Mouse (Mus musculus) R1 (cell line): Measurements from ENCODE around the gene Bmp8a.
"Not testable (repeated sequence)": the region's sequence is repeated elsewhere in the genome, so short reads cannot be mapped to it uniquely, and the experiment has no call there.

Experiments used
- DNase-seq: peaks from one replicate; pipeline ENCODE4 v3.0.0-alpha.2; 2018; ENCODE audit warnings: low read depth, low spot score

Bmp8a gene

DNA sequence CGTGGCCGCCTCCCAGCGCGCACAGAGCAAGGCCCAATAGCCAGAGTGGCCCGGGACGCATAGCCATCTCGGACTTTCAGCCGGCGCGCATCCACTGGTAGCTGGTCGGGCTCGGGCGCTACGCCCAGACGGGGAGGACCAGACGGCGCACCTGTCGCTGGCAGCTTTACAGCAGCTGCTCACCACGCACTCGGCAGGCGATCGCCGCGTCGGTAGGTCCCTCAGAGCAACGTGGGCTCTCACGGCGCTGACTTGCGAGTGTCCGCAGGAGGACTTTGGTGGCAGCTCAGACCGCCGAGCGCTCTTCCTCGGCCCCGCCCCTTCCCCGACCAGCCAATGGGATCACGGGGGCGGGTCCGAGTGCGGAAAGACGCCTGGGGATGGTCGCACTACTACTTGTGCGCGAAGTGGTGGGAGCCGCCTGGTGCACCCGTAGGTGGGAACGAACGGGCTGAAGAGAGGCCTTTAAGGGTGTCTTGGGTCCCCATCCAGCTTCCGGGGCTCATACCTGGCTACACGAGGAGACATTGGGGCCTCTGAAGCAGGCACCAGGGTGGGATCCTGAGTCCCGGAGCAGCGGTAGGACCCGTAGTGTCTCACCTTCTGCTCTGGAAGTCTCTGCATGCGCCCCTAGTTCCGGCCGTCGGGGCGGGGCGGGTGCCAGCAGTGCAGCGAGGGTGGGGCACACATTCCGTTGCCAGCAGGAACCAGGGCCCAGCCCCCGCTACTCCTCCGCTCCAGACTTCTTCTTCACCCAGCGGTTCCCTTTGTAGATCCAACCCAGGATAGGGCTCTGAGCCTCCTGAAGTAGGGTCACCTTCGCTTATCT, at the start of gene Bmp8a:
Gene Bmp8a, minus strand, starts transcription at position 611 of the 829 bp plus-strand sequence.
- peak; percentile 93 for DNase-seq

DNA sequence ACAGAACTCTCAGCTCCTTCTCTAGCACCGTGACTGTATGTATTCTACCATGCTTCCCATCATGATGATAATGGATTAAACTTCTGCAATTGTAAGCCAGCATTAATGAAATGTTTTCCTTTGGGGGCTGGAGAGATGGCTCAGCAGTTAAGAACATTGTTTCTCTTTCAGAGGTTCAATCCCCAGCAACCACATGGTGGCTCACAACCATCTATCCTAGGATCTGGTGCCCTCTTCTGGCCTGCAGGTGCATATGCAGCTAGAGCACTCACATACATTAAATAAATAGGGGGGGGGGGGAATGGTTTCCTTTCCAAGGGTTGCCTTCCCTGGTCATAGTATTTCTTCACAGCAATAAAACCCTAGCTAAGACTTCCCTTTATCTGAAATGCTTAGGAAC, 49.1 kb upstream of the Bmp8a start:
- peak; percentile 79 for DNase-seq

DNA sequence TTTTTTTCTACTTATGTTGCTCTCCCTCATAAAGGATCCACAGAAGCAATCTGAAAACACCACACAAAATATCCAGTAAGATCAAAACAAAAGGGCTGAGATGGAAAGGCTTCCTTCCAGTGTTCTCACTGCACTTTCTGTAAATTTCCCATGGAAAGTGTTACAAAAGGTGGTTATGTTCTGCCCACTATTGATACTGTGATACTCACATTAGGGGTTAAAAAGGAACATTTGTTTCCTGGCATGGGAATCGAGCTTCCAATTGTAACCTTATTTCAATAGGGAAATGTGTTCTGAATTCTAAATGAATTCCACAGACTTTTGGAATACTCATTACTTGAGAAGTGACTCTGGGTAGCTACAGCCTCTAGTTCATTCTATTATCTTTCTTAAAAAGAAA, 42.0 kb upstream of the Bmp8a start:
- no peak for DNase-seq

DNA sequence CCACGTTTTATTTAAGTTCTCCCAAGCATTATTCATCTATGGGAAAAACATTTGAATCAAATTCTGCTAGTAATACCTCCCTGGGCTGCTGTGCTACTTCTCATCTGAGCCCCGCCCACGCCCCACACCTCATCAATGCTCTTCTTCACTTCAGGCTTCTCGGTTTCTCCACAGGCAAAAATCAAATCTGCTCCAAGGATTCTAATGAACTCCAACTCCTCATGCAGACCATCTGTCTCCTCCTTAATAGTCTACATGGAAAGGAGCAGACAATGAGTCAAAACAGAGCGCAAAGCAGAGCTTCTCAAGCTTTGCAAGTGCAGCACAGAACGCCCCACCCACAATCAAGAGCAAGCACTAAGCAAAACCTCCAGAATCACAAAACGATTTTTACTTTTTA, 40.1 kb upstream of the Bmp8a start:
- no peak for DNase-seq

DNA sequence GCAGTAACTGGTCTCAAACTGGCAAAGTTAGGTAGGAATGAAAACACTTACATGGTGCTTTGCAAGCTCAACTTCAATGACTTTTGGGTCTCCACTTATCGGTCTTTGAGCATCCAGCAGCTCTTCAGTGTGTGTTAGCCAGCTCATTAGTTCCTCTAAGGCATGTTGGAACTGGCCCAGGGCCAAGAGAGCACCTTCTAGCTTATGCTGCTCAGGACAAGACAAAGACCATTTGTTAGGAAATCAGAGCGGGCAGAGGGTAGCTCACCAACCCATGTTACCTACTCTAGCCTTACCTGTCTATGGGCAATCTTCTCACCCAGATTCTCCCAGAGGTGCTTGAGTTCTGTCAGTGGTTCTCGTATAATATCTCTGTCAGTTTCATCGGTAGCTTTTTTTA, 39.0 kb upstream of the Bmp8a start:
- DNase-seq: no peak

DNA sequence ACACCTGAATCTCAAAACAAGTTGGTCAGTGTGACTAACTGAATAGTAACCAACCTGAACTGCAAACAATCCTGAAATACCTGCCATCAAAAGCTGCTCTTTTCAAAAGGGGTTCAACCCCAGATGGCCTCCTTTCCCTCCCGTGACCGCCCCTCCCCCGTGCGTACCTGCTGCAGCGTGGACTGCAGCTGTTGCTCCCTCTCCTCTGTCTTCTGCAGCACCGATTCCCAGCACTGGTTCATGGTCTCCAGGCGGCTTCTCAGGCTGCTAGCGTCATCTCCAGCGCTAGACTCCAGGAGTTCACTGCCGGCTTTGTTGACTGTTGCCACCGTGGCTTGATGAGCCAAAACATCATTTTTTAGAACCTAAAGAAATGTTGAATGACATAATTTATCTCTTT, 38.5 kb upstream of the Bmp8a start:
- DNase-seq: no peak

DNA sequence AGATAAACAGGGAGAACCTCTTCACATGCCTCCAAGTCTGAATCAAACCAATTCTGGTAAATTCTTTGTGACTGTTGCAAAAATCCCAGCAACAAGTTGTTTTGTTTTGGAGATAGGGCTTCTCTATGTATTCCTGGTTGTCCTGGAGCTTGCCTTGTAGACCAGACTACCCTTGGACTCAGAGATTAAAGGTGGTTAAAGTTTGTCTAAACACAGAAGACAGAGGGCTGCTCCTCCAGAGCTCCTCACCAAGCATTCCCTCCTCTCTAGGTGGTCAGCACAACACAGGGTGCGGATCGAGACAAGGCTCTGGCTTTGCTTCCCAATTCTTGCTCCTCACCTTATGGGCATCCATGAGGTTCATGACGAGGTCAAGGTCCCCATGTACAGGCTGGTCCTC, 33.0 kb upstream of the Bmp8a start:
- DNase-seq: no peak

DNA sequence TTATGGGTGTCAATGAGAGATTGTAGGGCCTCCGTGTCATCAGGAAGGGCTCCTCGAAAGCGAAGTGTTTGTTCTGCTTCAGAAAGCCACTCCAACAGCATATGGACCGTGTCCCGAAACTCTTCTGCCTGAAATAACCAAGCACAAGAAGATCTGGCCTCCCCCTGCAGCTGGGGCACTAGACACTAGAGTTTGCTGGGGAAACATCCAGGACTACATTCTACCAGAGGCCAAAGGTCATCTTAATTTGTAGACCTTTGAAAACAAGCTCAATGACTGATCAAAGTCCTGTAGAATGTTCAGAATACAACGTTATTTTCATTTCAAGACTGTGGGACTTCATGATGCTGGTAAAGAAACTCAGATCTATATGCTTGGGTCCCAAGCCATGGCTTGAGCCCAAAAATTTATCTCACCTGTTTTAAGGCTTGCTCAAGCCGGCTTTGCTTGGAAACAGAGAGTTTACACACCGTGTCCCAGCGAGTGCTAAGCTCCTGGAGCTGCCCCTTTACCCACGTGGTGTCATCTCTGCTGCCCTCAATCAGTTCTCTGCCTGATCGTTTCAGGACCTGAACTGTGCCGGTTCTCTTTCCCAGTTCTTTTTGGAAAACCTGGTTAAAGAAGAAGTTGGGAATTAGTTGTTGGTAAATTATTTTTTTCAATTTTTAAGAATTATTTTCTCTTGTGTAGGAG, 31.4 kb upstream of the Bmp8a start:
- no peak for DNase-seq

DNA sequence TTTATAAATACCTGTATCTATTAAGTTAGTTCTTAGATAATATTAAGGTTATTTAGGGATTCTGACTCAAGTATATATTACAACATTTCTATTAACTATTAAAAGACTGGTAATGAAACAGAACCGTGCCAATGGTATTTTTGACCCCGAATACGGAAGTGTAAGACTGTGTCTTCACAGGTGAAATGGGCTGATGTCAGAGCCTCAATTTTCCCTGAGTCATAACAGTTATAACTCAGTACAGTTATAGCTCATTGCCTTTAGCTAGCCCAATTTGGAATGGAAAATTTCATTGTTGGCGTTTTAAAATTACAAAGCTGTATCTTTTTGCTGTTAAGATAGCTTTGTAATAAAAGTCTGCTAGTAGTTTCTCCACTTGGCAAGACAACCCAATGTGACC, 20.5 kb upstream of the Bmp8a start:
- no peak for DNase-seq

DNA sequence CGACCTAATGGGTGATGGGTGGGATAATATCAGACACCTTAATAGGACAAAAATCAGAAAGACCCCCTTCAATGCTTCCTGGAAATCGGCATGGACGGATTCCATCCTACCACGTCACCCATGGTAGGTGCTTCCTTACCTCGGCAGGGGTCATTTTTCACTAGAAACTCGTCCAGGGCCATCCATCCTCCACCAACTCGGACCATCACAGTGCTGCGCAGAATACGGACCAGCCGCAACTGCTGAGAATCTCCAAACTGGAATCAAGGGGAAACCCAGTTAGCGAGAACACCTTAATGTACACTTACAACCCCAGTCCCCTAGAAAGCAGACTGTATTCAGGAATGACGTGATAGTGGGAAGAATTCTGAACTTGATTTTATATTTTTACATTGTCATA, 17.7 kb upstream of the Bmp8a start:
- DNase-seq: no peak

DNA sequence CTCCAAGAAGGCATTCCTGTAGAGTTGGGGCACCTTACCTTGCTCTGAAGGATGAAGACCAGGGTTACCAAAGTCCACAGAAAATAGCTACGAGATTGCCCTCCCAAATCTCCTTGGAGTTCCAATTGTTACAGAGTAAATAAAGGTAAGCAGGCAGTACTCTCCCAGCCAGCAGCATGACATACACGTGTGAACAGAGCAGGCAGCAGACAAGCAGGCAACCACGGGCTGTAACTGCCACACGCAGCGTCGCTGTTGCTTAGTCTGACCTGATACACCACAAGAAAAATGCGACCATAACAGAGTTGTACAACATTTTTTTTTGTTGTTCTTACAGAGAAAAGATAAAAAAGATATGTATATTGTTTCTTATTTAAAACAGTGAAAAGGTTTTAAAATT, 15.6 kb upstream of the Bmp8a start:
- no peak for DNase-seq

DNA sequence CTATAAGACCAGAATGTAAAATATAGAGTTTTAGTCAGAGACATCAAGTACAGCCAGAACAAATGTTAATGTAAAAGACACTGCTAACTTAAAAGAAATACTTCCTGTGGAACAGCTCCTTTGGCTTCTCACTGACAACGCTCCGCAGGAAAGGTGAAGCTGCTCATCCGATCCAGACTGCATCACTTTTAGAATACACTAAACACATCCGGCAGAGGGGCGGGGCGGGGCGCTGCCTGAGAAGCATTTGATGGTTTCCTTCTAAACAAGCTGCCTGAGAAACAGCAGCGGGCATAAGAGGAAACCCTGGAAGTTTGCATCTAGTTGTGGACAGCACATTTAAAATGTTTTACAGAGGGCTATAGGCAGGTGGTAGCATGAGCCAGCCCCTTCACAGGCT, 12.9 kb upstream of the Bmp8a start:
- DNase-seq: peak; percentile 67

DNA sequence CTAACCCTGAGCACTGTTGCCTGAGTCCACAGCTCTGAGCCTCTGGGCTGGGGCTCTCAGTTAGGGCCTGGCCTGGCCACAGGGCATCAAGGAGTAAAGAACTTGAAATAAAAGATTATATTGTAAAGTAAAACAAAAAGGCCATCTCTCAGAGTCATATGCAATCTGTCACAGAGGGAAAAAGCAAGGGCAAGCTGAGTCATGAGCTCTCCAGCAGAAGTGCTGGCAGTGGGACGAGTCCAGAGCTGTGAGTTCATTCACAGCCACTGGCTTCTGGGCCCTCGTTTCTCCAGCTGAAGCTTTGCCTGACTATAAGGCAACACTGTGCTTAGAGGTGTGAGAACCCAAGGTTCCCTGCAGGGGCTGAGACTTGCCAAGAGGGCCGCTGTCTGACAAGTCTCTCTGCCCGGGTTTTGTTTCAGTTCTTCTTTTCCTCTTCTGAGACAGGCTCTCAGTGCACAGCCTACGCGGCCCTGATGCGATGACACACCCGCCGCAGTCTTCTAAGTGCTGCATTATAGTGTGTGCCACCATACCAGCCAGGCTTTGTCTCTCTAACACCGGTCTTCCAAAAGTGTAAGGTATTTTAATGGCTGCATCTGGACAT, 10.3 kb upstream of the Bmp8a start:
- DNase-seq: no peak

DNA sequence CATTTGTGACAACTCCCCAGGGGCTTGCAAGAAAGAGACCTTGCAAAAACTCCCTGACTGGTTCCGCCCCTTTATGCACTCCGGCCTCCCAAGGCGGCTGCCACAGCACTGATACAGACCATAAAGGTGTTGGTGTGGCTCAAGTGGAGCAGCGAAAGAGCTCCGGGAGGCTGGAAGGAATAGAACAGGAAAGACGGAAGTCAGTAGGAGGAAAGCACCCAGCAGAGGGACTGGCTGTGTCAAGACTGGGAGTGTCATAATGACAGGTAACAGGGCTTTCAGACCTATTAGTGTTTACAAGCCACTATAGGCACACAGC, 378 bp upstream of the Bmp8a start:
- DNase-seq: peak; percentile 95

DNA sequence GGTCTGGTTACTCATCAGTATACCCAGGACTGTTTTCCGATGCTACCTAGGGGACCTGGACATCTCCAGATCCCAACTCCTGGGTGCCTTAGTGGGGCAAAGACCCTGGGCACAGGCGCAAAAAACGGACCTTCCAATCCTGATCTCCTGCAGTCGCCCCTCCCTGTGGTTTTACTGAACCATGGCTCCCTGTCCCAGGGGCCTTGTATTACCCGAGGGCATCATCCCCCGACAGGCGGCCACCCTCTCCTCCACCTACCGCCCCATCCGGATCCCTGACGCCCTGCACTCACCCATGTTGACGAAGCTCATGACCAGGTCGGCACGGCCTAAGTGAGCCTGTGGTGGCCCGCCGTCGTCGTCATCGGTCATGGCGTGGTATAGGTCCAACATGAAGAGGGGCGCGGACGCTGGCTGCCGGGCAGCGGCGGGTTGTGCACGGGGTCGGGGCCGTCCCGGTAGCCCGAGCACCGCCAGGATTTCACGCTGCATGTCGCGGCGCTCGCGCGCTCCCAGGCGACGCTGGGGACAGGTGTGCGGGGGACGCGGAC, 886 bp downstream of the Bmp8a start:
- DNase-seq: peak; percentile 38

DNA sequence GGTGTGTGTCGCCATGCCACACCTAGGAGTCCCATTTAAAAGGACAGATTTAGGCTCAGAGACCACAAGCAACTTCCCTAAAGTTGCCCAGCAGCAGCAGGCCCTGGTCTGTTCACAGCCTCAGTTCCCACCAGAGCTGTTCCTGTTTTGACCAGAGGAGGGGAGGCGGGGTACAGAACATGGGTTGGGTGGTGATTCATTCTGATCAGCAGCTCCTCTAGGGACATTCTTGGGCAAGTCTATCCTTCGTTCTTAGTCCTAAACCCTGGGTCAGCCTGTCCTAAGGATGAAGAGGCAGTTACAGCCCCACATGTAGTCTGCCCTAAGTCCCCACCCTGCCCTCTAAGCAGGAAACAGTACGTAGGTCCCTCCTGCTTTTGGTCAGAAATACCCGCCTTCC, 2.8 kb downstream of the Bmp8a start:
- DNase-seq: peak; percentile 49

DNA sequence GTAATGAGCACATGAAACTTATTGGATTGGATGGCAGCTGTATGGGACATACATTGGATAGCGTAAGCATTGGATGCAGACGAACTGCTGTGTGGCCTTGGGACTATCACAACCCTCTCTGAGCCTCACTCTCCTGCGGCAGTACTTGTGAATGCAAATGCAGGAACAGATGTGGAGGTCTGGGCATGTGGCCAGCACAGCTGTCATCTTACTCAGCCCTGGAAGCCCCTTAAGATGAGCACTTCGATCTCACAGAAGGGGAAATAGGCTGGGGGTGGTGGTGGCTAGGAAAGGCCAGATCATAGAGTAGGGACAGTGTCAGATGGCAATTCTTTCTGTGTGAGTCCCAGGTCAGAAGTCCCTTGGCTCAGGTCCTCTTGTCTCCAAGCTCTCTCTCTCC, 5.4 kb downstream of the Bmp8a start:
- DNase-seq: no peak

DNA sequence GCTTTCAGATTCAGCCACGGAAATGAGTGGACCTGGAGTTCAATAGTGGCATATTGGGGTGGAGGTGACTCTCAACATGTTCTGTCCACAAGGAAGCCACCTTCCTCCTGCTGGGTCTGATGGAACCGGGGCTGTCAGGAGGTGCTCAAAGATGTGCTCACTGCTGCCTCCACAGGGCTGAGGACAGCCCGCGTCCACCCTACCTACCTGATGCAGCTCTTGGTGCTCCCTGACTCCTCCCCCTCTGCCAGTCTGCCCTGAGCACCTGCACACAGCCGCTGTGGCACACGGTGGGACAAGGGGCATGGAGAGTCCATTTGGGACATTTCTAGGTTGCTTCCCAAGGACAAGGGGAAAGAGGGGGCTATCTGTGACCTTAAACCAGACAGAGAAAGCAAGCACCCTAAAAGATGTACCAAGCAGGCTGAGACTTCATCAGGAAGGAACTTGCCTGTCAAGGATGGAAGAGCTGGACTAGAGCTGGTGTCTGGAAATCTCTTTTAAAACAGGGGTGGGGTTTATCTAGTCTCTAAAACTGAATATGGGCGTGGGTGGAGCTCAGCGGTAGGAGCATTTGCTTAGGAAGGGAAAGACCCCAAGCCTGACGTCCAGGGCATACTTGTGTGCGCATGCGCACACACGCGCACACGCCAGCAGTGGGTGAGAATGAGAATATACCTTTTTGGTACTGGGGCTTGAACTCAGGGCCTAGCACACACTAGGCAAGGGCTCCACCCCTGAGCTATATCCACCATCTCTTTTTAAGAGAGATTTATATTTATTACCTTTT, 7.1 kb downstream of the Bmp8a start:
- peak; percentile 46 for DNase-seq

DNA sequence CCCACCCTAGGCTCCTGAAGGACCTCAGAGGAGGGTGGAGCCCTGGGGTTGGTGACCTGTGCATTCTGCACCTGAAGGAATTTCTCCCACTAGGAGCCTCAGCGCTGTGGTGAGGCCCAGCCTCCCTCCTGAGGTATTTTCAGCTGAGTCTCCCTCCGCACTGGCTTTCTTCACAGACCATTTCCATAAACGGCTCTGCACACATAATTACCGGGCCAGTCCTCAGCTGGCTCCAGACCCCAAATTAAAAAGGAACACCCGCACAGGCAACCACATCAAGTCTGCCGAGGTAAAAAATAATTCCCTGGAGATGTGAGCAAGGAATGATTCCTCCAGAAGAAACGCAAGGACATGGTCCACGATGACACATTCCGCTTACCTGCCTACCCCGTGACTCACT, 7.8 kb downstream of the Bmp8a start:
- DNase-seq: not testable (repeated sequence)

DNA sequence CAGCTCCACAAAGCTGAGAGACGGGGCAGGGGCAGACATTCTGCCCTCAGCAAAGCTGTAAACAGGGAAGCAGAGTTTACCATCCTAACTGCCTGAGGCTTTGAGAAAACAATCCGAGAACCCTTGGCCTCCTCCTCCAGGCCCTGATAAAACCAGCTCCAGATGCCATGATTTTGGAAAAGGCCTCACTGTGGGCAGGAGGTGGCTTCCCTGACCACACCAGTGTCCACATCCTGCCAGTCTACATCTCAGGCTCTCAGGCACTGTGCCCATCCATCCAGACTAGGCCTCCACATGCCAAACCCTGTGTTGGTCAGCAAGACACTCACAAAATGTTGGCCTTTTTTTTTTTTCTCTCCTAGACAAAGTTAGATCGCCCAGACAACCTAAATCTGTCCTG, 8.9 kb downstream of the Bmp8a start:
- DNase-seq: no peak

DNA sequence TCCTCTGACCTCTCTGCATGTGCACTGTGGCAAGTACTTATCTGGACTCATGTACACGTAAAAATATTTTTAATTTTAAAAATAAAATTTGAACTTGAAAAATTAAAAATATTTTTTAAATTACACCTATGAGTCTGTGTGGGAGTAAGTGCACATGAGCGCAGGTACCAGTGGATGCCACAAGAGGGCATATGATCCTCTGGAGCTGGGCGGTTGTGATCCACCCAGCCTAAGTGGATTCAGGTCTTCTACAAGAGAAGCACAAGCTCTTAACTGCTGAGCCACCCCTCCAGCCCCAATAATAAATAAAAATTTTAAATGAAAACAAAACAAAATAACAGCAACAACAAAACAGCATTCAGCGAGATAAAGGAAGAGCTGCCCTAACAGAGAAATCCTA, 9.9 kb downstream of the Bmp8a start:
- DNase-seq: peak; percentile 62

DNA sequence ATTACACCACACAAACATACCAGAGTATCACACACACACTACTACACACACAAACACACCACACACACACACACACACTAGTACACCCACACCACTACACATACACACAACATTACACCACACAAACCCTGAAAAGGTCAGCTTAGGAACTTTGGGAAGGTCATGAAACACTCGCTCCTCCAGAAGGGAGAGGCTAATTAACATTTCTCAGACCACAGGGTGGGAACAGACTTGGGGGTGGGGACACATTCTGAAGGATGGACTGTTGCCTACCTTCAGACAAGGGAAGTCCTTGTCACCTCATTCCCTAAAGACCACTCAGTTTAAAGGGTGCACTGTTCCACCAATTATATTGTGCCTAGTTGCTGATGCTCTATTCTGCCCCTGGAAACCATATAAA, 11.1 kb downstream of the Bmp8a start:
- peak; percentile 81 for DNase-seq
